Mouse (Mus musculus): ENCODE measurements around the gene Rras.

The Rras gene

DNA sequence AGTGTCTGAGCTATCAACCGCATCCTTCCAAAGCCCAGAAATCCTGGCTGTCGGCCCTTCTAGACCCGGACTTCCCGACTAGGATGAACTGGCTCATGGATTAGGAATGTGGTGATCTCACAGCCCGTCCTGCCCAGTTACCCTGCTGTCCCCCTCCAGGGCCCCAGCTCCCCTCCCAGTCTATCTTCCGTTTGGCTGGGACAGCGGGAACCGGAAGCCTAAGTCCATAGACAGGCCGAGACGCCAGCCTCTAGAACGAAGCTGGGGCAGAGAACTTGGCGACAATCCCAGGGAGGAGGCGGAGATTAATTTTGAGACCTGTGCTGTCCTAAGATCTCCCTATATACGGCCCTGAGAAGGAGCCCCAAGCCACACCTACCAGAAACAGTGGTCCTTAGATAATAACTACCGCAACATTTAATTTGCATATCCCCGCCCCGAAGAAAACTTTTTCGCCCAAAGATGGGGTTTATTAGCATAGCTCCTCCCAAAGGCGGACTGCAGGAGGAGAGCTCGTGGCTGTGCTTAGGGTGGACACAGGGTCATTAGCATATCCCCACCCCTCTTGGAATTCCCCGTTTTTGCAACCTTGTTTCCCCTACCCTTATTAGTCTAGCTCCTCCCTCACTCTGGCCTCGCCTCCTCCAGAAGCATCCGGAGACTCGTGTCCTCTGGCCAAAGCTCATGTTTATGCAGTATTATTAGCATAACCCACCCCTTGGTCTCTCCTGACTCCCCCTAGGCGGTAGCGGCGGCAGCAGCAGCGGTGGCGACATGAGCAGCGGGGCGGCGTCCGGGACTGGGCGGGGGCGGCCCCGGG lies at the start of gene Rras:
Gene Rras (plus strand): TSS at position 720 of the 820 bp plus-strand sequence.
- DNase-seq (ENCODE audit: low spot score in 2 of 2): peak; percentile 88 to 94

DNA sequence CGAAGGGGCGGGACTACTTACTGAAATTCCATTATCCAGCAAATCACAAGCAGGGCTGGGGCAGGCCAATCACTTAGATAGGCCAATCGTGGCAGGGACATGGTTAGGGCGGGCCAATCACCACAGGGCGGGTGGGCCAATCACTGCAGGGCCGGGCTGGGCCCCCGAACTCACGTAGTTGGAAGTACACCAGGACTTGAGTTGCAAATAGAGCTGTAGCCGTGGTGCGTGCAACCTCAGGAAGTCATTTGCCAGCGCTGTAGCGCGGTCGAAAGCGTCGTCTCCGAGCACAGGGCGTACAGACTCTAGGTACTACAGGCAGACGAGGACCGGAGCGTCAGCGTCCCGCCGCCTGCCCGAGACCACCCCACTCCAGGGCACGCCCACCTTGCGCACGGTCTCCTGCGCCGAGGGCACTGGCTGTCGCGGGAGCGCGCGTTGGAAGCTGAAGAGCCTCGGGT lies 47.5 kb upstream of the Rras start:
- peak; percentile 92 to 95 for DNase-seq (ENCODE audit: low spot score in 2 of 2)

DNA sequence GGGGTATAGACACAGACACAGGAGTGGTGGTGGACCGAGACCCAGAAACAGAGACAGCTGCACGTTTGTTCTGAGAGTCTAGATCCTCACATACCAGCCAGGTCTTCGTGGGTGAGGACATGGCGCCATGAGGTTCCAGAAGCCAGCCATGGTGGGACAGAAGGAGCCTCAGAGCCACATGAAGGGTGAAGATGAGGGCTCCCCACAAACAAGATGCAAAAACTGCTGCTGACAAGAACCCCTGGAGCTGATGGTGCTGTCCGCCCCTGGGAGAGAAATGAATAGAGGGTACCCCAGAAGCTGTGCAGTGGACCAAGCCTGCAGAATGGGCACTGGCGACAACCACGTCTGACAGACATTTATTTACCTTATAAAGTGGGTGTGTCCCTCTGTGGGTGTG lies 46.6 kb upstream of the Rras start:
- no peak for DNase-seq (ENCODE audit: low spot score in 2 of 2)

DNA sequence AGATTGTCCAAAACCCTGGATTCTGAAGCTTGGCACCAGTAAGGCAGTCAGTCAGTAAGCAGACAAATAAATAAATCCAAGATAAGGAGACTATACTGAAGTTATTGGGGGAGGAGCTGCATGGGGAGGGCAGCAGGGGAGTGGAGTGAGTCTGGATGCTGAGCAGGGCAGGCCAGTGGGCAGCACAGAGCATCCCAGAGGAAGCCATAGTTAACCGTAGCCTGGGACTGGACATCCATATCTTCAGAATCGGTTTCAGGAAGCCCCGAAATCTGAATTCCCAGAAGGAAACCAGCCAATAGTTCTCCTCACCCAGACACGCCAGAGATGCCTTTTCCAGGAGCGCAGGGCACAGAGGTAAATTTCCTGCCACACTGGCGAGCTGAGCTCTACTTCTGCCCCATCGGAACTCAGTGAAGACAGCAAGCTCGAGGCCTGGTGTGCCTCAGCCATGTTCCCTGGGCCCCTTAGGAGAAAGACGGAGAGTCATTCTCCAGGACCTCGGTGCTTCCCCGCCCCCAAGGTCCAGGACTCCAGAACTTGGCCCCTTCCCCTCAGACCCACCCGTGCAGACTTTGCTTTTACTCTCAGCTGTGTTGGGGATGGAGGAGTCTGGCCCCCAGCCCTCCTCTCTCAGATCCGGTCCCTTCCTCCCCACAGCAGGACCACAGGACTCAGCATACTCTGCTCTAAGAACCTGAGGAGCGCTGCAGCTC lies 44.2 kb upstream of the Rras start:
- no peak for DNase-seq (ENCODE audit: low spot score in 2 of 2)

DNA sequence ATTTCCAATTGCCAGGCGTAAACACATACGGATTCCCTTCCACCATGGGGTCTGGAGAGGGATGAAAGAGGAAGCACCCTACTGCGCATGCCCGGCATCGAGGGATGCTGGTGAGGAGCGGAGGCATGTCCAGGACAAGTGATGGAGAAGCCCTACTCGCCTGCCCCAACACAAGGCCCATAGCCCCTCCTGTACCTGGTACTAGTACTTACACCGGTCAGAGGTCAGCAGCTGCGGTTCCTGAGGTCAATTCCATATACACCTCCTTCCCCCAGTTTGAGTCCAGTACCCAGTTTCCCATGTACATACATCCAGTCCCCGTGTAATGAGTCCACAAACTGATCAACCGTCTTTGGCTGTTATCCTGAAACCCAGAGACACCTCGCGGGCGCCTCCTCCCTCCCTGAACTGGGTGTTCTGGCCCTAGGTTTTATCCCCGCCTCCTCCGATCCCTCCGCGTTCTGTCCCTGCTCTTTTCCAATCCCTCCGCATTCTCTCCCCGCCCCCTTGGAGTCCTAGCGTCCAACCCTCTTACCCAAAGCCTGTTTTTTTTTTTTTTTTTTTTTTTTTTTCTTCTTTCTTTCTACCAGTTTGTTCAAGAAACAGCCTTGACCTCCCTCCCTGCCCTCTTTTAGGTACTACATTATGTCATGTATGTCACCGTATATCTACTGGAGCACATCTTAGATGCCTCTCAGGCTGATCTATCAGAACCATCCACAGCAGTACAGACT lies 43.2 kb upstream of the Rras start, which contains the start of gene Cpt1c:
Gene Cpt1c (minus strand): TSS at position 469 of the 734 bp plus-strand sequence.
- DNase-seq (ENCODE audit: low spot score in 2 of 2): peak; percentile 94 to 96

DNA sequence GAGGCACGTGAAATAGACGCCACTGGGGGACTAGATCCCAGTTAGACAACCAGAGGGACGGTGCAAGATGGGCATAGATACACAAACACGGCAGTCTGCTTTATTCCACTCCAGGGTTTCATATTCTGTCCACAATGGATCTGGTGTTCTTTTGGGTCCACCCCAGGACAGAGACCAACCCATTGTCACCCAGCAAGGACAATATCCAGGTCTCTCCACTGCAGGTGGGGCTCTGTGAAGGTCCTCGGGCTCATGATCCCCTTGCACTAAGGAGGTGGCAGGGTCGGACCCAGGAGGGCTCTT lies 42.7 kb upstream of the Rras start:
- DNase-seq (ENCODE audit: low spot score in 2 of 2): no peak

DNA sequence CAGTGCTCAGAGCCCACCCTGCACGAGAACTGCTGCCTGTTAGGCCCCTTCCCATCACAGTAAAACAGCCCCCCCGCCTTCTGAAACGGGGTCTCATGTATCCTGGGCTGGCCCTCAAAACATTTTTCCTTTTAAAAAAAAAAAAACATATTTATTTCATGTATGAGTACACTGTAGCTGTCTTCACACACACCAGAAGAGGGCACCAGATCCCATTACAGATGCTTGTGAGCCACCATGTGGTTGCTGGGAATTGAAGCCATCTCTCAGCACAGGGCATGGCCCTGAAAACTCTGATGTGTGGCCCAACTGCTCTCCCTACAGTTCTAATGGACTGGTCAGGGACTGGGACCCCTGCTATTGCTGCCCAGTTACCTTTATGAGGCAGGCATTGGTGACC lies 39.5 kb upstream of the Rras start:
- DNase-seq (ENCODE audit: low spot score in 2 of 2): no peak

DNA sequence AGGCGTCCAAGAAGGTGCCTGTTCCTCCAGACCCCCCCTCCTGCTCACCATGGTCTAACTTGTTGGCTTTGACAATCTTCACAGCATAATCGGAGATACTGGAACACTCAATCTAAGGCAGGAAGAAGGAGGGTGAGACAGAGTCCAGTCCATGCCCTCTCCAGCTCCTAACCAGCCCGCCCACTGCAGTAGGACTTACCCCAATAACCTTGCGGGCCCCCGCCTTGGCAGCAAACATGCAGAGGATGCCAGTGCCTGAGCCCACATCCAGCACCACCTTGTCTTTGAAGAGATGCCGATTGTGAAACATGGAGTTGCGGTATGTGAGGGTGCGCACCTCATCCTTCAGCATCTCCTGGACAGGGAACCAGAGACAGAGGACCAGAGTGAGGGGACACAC lies 36.2 kb upstream of the Rras start:
- DNase-seq (ENCODE audit: low spot score in 2 of 2): no peak

DNA sequence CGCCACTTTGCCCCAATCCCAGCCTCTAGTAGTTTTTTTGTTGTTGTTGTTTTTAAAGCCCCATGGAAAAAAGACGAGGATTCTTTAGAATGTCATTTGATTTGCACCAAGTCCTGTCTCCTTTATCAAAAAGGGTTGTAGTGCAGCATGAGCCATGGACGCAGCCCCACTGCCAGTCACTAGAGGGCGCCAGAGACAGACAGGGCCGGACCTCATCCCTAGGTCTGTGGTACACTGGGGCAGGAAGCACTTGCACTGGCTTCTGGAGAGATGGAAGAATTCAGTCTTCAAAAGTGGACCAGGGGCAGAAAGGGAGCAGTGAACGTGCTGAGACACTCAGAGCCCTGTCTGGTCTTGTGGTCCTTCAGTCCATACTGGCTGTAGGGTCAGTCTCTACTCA lies 34.7 kb upstream of the Rras start:
- peak; percentile 80 to 87 for DNase-seq (ENCODE audit: low spot score in 2 of 2)

DNA sequence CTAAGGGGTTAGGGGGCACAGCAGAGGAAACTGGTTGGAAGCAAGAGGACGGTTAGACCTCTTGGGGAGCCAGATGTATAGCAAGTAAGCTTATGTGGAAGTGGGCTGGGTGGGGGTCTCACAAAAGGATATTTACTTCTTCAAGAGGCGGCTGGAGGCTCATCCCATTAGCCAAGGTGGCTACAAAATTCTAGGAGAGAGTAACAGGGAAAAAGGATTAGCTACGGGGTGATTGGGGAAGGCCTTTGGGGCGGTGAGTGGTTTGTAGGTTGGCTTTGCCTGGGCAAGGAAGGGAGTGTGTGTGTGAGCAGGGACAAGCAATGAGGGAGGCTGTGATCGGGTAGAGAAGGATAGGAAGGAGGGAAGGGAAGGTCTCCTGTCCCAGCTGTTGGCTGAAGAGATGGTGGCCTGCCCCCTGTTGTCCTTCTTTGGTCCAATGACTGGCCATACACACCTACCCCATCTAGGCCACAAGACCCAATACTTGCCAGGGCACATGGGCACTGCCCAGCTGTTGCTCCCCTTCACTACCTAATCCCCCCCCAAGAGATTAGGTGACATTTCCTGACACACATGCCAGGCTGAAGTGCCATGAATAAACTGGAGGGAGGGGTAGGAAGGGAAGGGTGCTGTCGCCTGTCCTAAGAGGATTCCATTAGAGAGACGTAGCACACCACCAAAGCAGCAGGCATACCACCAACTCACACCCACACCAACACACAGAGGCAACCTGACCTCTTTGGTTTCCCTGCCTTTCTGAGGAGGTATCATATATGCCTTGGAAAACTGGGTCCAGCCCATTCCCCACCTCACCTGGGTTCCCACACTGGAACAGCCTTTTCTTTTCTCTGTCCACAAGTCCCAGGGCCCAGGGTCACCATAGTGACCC lies 33.6 kb upstream of the Rras start:
- DNase-seq (ENCODE audit: low spot score in 2 of 2): no peak

DNA sequence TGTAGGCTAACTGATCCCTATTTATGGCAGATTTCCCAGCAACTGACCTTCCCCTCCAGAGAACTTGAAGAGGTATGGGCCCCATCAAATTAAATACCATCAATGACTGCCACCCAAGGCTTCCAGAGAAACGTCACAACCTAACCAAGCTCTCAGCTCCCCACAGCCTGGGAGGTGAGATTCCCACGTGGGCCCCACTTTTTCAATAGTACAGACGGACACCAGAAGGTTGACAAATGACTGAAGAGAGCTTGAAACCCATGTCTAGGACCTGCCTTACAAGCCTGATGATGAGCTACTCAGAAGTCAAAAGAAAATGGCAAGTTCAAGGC lies 33.0 kb upstream of the Rras start:
- DNase-seq (ENCODE audit: low spot score in 2 of 2): no peak

DNA sequence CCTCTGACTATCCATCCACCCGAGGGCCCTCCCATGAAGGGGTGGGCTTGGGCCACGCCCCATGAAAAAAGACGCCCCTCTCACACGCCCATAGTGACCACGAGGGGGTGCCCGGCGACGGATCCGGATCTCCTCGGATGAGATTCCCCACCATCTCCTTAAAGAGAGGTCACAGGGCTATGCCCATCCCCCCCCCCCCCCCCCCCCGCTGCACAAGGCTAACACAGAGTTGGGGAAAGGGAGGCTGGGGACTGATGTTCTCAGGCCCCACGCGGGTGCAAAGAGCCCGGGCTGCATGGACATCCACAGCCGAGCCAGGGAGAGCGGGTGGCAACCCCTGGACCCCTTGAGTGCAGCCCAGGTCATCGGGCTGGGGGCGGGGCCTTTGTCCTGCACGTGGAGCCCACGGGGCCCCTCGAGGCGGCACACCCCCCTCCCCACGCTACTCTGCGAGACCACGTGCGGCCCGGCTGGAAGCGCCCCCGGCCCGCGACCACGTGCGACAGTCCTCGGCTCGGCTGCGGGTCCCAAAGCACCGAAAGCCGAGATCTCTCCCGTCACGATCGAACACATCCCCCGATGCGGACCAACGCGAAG lies 32.1 kb upstream of the Rras start:
- DNase-seq (ENCODE audit: low spot score in 2 of 2): peak; percentile 83

DNA sequence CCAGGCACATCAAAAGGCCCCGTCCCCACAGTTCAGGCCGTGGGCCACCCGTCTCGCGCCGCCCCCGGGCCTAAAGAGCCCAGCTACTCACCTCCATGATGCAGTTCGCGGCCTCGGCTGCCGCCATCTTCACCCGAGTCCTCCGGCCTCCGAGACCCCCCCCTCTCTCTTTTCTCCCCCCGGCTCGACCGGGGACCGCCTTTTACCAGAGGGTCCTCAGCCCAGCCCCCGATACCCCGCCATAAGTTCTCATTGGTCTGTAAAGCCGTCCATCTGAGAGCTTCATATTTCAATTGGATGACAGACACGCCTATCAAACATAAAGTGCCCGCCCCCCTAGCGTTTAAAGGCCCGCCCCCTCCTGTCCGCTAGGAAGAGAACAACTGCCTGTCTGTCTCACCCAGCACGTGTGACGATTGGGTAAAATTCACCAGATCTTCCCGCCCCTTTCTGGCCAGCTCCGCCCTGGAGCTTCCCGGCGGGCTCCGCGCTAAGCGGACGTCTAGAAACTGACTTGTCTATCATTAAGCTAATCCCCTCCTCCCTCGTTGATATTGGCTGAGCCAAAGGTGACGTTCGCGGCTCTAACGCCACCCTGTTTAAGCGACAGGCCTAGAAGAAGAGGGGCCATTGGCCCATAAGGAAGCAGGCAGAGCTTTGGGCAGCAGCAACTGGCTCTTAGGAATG lies 31.4 kb upstream of the Rras start, which contains the start of gene Prmt1:
Gene Prmt1 (minus strand): TSS at position 377 of the 687 bp plus-strand sequence.
- DNase-seq (ENCODE audit: low spot score in 2 of 2): peak; percentile 99 to 100

DNA sequence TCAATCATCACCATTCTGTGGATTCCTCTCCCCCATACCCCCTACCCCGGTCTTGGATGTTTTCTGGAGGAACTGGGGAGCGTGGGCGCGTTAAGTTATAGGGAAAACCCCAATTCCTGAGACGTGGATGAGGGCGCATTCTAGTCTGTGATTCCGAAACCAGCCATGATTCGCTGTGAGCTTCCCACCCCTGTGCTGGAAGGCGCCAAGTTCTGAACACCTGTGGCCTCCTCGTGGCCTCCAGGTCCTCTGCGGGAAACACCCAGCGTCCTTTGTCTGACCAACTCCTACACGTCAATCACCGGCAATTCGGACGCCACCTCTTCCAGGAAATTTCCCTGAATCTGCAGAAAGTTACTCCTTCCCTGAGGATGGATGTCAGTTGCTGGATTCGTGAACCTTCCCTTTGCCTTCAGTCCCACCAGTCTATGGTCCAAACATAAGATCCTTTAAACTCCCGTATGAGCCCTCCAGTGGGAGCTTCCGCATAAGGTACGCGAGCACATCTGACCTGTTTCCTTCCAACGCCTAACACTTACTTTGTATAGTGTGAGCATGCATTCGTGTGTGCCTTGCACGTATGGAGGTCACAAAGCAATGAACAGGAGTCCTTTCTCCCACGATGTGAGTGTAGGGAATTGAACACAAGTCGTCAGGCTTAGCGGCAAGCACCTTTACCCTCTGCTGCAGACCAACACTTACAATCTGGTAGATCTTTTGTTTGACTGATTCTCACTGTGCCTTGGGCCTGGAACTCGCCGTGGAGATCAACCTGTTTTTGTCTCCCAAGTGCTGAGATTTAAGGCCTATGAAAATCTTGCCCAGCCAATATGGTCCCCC lies 30.7 kb upstream of the Rras start:
- peak in 1 of 2 experiments; percentile 26 for DNase-seq (ENCODE audit: low spot score in 2 of 2)

DNA sequence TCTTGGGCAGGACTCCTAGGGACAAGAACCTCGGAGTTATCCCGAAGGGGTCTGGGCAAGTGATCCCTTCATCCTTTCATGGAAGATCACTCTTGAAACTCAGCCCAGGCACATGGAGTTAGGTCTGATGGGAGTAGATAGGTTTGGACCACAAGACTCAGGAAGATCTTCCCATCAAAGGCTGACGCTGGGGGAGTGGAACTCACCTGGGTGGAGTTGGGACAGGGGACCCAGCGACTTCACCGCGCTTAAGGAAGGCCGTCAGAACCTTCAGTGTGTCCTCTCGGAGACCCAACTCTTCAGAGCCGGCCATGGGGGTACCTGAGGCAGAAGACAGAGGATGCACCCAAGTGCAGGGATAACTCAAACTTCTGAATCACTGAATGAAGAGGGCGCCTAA lies 21.1 kb upstream of the Rras start:
- no peak for DNase-seq (ENCODE audit: low spot score in 2 of 2)

DNA sequence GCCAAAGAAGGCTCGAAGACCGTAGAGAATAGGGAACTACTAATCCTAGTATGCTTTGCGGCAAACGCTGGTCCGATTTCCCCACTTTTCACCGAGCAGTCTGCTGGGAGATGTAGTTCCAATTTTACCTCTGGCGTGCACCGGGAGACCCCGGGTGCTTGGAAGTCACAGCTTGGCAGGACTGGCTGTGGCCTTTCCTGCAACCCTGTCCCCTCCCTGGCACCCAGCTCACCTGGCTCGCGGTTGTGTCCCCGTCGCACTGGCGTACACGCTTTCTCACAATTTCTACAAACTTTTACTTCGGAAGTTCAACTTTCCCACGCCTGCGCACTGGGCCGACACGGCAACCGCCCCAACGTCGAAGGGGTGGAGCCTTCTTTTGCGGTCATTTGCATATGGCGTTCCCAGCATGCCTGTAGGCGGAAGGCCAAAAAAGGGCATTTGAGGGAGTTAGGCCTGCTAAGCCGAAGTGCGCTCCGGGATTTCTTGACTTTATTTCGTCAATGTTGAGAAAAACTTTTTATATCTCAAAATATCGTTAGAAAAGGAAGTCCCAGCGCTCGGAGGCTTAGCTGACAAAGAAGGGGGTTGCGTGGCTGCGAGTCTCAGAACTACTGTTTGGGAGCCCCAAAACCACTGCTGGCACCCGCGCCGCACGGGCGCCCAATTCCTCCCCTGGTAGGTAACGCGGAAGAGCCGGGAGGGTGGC lies 20.4 kb upstream of the Rras start, which contains the start of gene Irf3:
Gene Irf3 (plus strand): TSS at position 418 of the 709 bp plus-strand sequence.
- DNase-seq (ENCODE audit: low spot score in 2 of 2): peak; percentile 97 to 98

DNA sequence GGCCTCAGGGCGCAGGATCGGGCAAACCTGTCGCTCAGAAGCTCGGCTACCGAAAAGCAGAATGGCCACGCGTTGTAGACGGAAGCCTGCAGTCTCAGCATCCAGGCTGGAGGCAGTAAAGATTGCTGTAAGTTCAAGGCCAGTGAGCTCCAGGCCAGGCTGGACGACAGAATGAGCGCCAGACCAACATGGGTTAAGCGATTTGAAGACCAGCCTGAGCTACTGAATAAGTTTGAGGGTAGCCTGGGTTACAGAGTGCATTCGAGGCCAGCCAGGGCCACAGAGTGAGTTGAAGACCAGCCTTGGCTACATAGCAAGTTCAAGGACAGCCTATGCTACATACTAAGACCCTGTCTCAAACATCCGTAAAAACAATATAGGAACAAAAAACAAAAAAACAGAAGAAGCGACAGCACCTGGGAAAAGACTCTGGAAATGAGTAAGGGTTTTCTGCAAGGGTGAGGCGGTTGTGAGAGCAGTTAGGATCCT lies 19.8 kb upstream of the Rras start:
- DNase-seq (ENCODE audit: low spot score in 2 of 2): peak in 1 of 2 experiments; percentile 41

DNA sequence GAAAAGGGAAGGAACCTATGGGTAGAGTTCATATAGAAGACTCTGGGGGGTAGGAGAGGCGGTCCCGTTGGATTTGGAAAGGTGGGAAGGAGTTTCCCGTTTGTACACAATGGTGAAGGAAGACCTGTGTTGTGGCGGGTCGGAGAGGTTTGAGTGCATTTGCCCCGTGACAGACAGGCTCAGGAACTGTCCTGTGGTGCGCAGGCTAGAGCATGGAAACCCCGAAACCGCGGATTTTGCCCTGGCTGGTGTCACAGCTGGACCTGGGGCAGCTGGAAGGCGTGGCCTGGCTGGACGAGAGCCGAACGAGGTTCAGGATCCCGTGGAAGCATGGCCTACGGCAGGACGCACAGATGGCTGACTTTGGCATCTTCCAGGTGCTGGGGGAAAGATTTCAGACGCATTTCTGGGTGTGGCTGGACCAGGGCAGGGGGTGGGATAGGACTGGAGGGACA lies 19.2 kb upstream of the Rras start, which contains the start of gene Bcl2l12:
Gene Bcl2l12 (minus strand): TSS at position 212 of the 455 bp plus-strand sequence.
- DNase-seq (ENCODE audit: low spot score in 2 of 2): peak in 1 of 2 experiments; percentile 51

Measured in right cerebral cortex, postnatal 10 days (tissue).